Mouse (Mus musculus) lung, adult 2 months (tissue): ENCODE measurements around the gene Dhh.

Source experiments
- CTCF ChIP-seq: fragments of 200-500 bp; IDR thresholded peaks from 2 replicates; pipeline ENCODE4 v1.5.1; 2011; ENCODE audit warnings: mild to moderate bottlenecking, low read length, control low read depth; ENCODE audit not compliant: insufficient read depth
- POLR2A ChIP-seq: fragments of 200-500 bp; IDR thresholded peaks from 2 replicates; pipeline ENCODE4 v1.6.1; 2011; ENCODE audit warnings: low read depth, mild to moderate bottlenecking, control low read depth, low read length, borderline replicate concordance; ENCODE audit errors: extremely low read depth

DNA sequence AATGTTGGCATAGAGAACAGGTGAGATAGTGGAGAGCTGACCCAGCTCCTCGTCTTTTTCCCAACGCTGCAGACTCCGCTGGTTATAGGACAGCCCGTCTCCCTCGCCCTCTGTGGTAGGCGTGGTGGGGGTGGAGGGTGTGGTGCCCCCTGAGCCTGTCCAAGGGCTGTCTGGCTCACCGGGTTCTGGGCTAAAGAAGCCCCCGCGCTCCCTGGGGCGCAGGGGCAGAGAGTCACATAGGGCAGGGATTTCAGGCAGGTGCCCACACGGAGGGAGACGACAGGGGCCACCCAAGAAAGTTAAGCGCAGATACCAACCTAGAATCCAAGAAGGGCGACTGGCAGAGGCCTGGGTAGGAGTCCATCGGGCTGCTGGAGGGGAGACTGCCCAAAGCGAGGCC lies 44.1 kb downstream of the Dhh start:
- TF ChIP-seq CTCF = no peak
- TF ChIP-seq POLR2A = no peak
